Mouse (Mus musculus): Measurements from ENCODE around the gene Eomes.

Eomes gene

GRCm38 (mm10) chr9:118477961-118478360 lies at the start of gene Eomes:
Eomes (plus strand) TSS chr9:118478212.
- peak in 1 of 2 experiments; percentile 7 for DNase-seq

GRCm38 (mm10) chr9:118444809-118445208 lies 33.2 kb upstream of the Eomes start:
- no peak for DNase-seq

- DNase-seq, result no peak
Observed at GRCm38 (mm10) chr9:118449336-118449735, 28.7 kb upstream of the Eomes start.

GRCm38 (mm10) chr9:118453427-118453826 lies 24.6 kb upstream of the Eomes start:
- no peak for DNase-seq

GRCm38 (mm10) chr9:118455188-118455845 lies 22.7 kb upstream of the Eomes start:
- no peak for DNase-seq

GRCm38 (mm10) chr9:118456405-118456804 lies 21.6 kb upstream of the Eomes start:
- DNase-seq, result no peak

- DNase-seq, result no peak
Observed at GRCm38 (mm10) chr9:118458039-118458438, 20.0 kb upstream of the Eomes start.

GRCm38 (mm10) chr9:118464031-118464430 lies 14.0 kb upstream of the Eomes start:
- no peak for DNase-seq

GRCm38 (mm10) chr9:118468301-118468700 lies 9.7 kb upstream of the Eomes start:
- no peak for DNase-seq

- no peak for DNase-seq
Observed at GRCm38 (mm10) chr9:118469272-118469671, 8.7 kb upstream of the Eomes start.

- no peak for DNase-seq
Observed at GRCm38 (mm10) chr9:118471296-118471695, 6.7 kb upstream of the Eomes start.

GRCm38 (mm10) chr9:118476211-118476765 lies 1.7 kb upstream of the Eomes start:
- no peak for DNase-seq

- no peak for DNase-seq
Observed at GRCm38 (mm10) chr9:118476766-118477271, 1.2 kb upstream of the Eomes start.

GRCm38 (mm10) chr9:118477281-118477931 lies 606 bp upstream of the Eomes start:
- peak in 1 of 2 experiments; percentile 6 for DNase-seq

- peak in 1 of 2 experiments; percentile 10 for DNase-seq
Observed at GRCm38 (mm10) chr9:118478458-118478838, 436 bp downstream of the Eomes start.

- DNase-seq, result peak in 1 of 2 experiments; percentile 34
Observed at GRCm38 (mm10) chr9:118478839-118479507, 961 bp downstream of the Eomes start.

GRCm38 (mm10) chr9:118479508-118480291 lies 1.7 kb downstream of the Eomes start:
- no peak for DNase-seq

GRCm38 (mm10) chr9:118480292-118480690 lies 2.3 kb downstream of the Eomes start:
- no peak for DNase-seq

GRCm38 (mm10) chr9:118482210-118482609 lies 4.2 kb downstream of the Eomes start:
- no peak for DNase-seq

- DNase-seq, result no peak
Observed at GRCm38 (mm10) chr9:118486361-118487095, 8.5 kb downstream of the Eomes start.

- no peak for DNase-seq
Observed at GRCm38 (mm10) chr9:118487096-118487395, 9.0 kb downstream of the Eomes start.

- no peak for DNase-seq
Observed at GRCm38 (mm10) chr9:118487636-118488035, 9.6 kb downstream of the Eomes start.

Measured in spleen, adult 18-20 months (tissue).